Mouse (Mus musculus): ENCODE results near the gene Cdca7l. TPM values are rescaled to one million over a fixed set of nuclear protein-coding genes. Genes with fewer than 3 reads are reported as not detected.
A peak's percentile ranks its signal among the peaks of the same experiment; 100 is the strongest.
"Not testable (repeated sequence)": the region's sequence is repeated elsewhere in the genome, so short reads cannot be mapped to it uniquely, and the experiment has no call there.

The Cdca7l gene
- 10 to 100 TPM; 32.9 to 35.5 TPM for polyA plus RNA-seq (2017; shearing (Covaris generic))

GRCm38 (mm10) chr12:117803989-117804388 is at the start of gene Cdca7l:
TSS of gene Cdca7l (plus strand) at chr12:117804289.
- ATAC-seq, result not testable (repeated sequence)

DNA sequence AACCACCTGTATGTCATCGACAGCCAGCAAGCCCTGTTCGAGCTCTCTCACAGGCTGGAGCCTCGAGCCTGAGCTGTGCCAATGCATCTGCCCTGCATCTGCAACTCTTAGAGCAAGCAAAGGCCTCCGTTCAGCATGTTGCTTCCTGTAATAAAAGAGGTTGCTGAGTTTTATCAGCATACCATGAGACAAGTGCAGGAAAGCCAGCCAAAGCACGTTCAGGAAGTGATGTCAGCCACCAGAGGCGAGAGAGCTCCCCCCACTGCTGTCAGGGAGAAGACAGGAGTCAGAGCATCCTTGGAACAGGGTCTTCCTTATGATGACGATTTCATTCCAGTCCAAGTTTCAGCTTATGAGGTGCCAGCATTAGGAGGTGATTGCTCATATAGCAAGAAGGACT is 48.1 kb upstream of the Cdca7l start:
- ATAC-seq, result peak; percentile 71

GRCm38 (mm10) chr12:117760373-117760772 is 43.7 kb upstream of the Cdca7l start:
- ATAC-seq, result no peak

GRCm38 (mm10) chr12:117760846-117761245 is 43.2 kb upstream of the Cdca7l start:
- ATAC-seq, result no peak

DNA sequence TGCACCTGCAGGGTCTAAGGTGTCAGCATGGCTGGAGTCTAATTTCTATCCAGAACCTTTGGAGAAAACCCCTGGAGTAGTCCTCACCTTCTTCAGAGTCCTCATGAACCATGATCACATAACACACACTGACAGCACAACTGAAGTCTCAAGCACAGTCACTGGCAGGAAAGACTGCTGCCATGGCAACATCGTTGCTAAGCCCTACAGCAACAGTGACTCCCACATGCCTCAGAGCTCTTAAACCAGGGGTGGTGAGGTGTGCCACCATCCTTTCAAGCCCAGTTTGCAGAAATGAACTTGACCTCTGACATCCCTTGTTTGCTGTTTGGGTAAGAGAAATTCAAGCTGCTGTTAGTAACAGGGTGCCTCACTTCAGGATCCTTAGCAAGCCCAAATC is 42.4 kb upstream of the Cdca7l start:
- ATAC-seq, result peak; percentile 87

GRCm38 (mm10) chr12:117763247-117763646 is 40.8 kb upstream of the Cdca7l start:
- no peak for ATAC-seq

DNA sequence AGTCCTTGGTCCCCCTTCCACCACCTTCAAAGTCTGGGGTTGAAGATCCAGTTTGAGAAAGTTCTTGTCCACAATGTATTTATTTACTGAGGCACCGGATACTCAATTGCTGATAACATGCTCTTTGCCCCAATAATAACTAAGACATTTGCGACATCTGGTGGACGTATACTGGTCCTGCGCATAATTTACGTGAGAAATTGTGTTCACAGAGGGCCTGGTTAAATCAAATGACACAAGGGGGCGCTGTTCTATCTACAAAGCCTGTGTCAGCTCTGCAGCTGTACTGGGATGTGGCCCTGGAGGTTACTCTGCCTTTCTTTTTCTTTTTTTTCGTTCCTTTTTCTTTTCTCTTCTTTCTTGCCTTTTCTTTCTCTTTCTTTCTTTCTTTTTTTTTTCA is 39.2 kb upstream of the Cdca7l start:
- ATAC-seq, result peak; percentile 81

- no peak for ATAC-seq
Measured at GRCm38 (mm10) chr12:117769113-117769512, 35.0 kb upstream of the Cdca7l start.

- no peak for ATAC-seq
Measured at GRCm38 (mm10) chr12:117770211-117770610, 33.9 kb upstream of the Cdca7l start.

DNA sequence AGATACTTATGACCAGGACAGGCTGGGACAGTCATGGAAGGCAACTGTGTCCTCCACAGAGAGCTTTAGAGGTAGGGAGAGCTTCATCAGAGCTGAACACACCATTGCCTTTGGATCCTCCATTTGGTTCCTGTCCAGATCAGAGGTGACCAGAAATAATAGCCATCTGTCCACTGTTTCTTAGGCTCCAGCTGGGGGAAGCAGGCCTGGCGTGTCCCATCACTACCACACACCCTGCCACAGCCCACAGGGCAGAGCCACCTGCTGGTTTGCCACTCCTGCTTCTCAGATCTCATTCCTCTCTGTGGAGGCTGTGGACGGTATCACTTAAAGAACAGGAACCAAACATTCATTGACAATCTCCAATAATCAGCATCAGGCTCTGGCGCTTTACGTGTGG is 32.9 kb upstream of the Cdca7l start:
- no peak for ATAC-seq

- ATAC-seq, result peak; percentile 71
Measured at GRCm38 (mm10) chr12:117772638-117773037, 31.5 kb upstream of the Cdca7l start.

GRCm38 (mm10) chr12:117776841-117777240 is 27.2 kb upstream of the Cdca7l start:
- no peak for ATAC-seq

DNA sequence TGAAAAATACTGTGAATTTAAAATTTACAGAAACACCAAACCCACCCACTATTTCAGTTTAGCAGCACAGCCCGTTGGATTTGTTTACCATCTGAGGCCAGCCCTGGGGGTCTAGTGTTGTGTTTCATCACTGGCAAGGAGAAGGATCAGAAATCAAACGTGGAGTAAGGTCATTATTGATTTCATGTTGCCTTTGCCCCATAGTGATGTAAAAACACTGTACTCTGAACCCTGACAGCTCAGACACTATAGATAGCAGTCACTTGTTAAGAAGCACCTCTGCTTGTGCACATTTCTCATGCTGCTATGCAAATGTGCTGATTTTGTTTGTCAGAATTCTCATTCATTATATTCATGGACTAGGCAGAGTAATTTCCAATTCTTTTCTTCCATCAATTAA is 22.7 kb upstream of the Cdca7l start:
- ATAC-seq, result no peak

- ATAC-seq, result no peak
Measured at GRCm38 (mm10) chr12:117783426-117783825, 20.7 kb upstream of the Cdca7l start.

DNA sequence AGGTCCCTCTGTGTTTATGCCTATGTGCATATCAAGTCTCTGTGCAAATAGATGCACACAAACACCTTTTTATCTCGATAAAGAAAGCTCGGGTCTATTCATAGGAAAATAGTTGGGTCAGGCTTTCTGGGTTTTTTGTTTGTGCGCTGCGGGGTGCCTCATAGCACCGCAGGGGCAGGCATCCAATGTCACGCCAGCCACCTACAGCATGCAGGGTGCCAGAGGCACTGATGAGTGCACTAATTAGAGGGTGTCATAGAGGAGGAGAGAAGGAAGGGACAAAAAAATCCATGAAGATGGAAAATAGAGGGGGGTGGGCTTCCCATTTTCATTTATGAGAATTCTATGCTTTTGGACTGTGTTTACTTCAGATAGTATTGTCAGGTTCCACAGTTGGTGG is 17.5 kb upstream of the Cdca7l start:
- no peak for ATAC-seq

DNA sequence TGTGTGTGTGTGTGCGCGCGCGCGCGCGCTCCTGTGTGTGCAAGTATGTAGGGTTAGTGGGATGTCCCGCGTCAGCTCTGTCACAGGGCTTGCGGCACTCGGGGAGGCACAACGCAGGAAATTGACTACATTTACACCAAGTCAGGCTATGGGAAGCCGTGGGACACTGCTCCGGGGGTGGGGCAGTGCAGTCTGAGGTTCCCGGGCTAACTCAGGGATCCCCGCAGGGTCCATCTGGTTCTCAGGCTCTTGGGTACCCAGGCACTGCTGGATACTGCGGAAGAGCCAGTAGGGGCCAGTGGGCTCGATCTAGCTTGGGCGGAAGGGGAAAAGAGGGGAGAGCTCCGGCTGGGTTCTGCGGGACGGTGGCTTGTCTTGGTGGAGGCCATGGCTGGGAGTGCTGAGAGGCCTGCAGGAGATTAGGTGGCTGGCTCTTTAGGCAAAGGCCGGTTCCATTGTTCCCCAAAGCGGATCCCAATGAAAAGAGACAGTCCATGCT is 15.5 kb upstream of the Cdca7l start:
- ATAC-seq, result no peak

DNA sequence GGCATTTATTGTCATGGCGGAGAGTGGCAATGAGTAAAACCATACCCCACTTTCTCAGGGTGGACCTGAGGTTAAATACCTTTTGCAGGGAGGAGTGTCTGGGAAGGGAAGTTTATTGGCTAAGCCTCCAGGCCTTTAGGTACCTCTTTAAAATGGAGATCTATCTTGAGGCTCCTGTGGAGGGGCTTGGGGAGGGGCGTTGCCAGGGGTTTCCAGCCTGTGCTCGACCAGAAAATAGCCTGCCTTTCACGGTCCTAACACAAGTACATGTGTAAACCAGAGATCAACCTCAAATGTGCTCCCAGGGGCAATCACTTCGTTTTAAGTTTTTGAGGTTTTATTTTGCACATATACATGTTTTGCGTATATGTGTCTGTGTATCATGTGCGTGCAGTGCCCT is 15.1 kb upstream of the Cdca7l start:
- no peak for ATAC-seq

- no peak for ATAC-seq
Measured at GRCm38 (mm10) chr12:117795303-117795702, 8.8 kb upstream of the Cdca7l start.

GRCm38 (mm10) chr12:117805576-117805975 is 1.5 kb downstream of the Cdca7l start:
- no peak for ATAC-seq

- no peak for ATAC-seq
Measured at GRCm38 (mm10) chr12:117806007-117806451, 1.9 kb downstream of the Cdca7l start.

DNA sequence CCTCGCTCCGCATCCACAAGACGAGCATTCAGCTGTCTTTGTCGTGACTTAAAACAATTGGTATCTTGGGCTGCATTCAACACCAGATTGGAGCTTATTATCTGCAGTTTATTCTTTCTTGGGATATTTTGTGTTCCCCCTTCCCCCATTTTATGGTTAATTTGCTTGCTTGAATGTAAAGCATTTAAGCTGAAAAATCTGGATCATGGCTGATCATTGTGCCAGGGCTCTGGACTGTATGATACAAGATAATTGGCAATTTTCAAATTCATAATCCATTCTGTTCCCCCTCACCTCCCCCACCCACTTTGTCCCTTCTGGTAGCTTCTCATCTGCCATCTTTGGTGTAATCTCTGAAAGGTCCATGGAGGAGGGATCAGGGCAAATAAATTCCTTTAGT is 2.4 kb downstream of the Cdca7l start:
- no peak for ATAC-seq

- ATAC-seq, result no peak
Measured at GRCm38 (mm10) chr12:117807637-117808036, 3.5 kb downstream of the Cdca7l start.

DNA sequence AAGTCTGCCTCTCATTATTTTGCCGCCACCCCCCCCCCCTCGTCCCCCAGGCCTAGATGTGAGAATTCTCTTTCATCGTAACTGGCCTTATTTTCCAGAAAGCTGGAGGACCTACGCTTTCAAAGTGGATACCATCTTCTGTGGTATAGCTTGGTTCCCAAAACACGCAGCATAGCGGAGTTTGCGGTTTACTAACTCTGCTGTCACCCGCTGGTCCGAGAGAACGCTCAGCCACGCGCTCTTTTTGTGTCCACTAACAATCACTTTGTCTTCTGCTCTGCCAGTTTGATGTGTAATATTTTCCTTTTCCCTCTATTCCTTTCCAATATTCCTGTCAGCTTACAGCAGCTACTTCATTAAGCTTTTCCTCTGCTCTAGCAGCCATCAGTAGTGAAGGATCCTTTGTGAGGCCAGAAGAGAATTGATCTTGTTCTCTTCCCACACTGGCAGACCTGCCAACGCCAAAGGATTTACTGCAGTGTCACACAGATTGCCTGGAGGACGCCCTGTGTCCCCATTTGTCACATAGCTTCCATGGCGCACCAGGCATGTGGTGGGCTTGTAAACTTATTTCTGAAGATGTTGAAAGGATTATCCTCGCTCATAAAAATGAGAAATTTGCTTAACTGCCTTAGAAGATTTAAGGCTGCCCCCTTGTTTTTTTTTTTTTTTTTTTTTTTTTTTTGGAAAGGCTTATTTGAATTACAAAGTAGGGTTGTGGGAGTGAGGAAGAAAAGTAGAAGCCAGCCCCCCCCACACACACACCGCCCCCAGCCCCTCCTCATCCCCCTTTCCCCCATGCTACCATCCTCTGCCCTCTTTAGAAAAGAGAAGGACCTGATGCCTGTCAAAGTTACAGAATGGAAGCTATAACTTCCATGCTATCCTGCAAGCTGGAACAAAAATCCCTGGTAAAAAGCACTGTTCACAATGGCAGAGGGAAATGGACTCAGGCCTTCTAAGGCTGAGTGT is 4.6 kb downstream of the Cdca7l start:
- ATAC-seq, result no peak

Data from CD4-positive, CD25-positive, alpha-beta regulatory T cell, adult 4 months (primary cell).